Mouse (Mus musculus) kidney, adult 2 months (tissue): ENCODE results near the gene Kidins220.

Source experiments
- CTCF ChIP-seq: fragments of 200-500 bp; conservative IDR thresholded peaks from 2 replicates; pipeline ENCODE4 v1.5.1; 2011; ENCODE audit warnings: low read depth, mild to moderate bottlenecking, control low read depth, low read length, moderate library complexity, mixed read lengths; ENCODE audit not compliant: insufficient read depth, insufficient read length
- POLR2A ChIP-seq: fragments of 200-500 bp; IDR thresholded peaks from one replicate; pipeline ENCODE4 v1.6.1; 2011; ENCODE audit warnings: low read depth, low read length, control low read depth

DNA sequence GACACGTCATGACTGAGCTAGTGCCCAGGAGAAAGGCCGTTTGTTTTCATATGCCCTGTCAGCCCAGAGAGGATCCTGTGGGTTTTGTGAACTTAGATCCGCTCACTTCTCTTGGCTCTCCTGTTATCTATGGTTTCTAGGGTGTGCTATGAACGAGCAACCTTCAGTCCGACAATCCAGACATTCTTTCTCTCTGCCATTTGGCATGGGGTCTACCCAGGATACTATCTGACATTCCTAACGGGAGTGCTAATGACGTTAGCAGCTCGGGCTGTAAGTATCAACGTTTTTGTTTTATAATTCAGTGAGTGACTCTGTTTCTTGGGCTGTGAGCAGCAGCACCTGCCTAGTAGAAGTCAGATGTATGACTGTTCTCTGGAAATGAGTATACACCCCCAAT lies 19.6 kb upstream of the Kidins220 start:
- TF ChIP-seq CTCF, result no peak
- TF ChIP-seq POLR2A, result no peak
